ENCODE assay signal across 10 mouse cellular contexts in the genomic region with DNA sequence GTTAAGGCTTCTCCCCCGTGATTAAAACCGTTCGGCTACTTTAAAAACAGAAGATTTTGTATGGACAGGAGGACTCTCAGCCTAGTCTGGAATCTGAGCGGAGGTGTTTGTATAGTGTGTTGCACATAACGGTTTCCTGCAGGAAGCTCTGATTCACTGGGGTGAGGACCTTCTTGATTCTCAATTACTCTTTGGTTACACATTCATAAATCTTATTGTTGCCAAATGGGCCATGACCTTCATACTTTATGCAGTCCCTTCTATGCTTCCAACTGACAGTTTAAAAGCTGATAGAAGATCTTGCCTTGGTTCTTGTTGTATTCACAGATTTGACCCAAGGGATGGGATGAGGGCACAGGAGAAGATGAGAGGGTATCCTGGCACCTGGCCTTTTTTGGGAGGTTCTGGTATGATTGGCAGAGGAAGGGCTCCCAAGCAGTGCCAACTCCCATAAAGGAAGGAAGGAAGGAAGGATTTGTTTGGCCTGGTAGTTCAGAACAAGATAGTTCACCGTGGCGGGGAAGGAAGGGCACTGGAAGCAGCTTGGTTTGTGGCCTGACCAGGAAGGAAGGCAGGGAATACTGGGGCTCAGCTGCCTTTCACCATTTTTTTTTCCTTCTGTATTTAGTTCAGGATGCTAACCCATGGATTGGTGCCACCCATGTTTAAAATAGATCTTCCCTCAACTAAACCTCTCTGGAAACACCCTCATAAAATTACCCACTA.
DNase-seq lines count a peak whose midpoint lies in the region; ATAC-seq and TF ChIP-seq lines count a peak whose summit lies in the region.
"Had no signal": no experiment of that assay in that cellular context is flagged by ENCODE, and none has a peak within 500 bp of the region (broad histone marks: within the 10 kb centered on the region; RNA-seq: fewer than 3 reads in every experiment).

No protein-coding gene starts in this region.

- H3ac ChIP-seq in myocyte (ENCODE audit: control insufficient read depth, insufficient read length): no peak overlapping the region

- no peaks in the 10 kb centered on the region for H3K36me3 ChIP-seq in hindbrain, embryonic 15.5 days
- no peaks in the 10 kb centered on the region for H3K36me3 ChIP-seq in hindbrain, embryonic 16.5 days (ENCODE audit: control insufficient read depth, insufficient read depth, low read length)
- H3K36me3 ChIP-seq in kidney, embryonic 16.5 days (ENCODE audit: insufficient read depth, low read length): peaks cover 10% of the 10 kb centered on the region
- H3K36me3 ChIP-seq in myocyte (ENCODE audit: control insufficient read depth, insufficient read depth): peaks cover 5% of the 10 kb centered on the region
- H3K36me3 ChIP-seq: midbrain, embryonic 13.5 days had no signal

- no peak overlapping the region for H3K9ac ChIP-seq in hindbrain, embryonic 15.5 days
- no peak overlapping the region for H3K9ac ChIP-seq in hindbrain, embryonic 16.5 days (ENCODE audit: low read depth, low read length)
- H3K9ac ChIP-seq in kidney, embryonic 16.5 days (replicated peaks; ENCODE audit: low read length): no peak overlapping the region
- H3K9ac ChIP-seq: liver, embryonic 14.5 days; midbrain, embryonic 13.5 days had no signal

- ATAC-seq in hindbrain, embryonic 15.5 days (ENCODE audit: low FRiP score, low read depth): no peak
- ATAC-seq in hindbrain, embryonic 16.5 days: no peak
- peak; percentile 60; the same call in 1 of the 2 replicates for ATAC-seq in kidney, embryonic 16.5 days (ENCODE audit: low FRiP score, low TSS enrichment)
- ATAC-seq: midbrain, embryonic 13.5 days had no signal

- peaks cover 46% of the 10 kb centered on the region for H3K79me2 ChIP-seq in myocyte (ENCODE audit: control insufficient read depth, insufficient read depth)

- TF ChIP-seq POLR2A in myocyte (IDR thresholded peaks at IDR 0.05; ENCODE audit: insufficient read length, low read depth): no peak

- 0 out of 2 replicates have a peak overlapping the region, but pooled peaks have one; percentile 31 for H3K27ac ChIP-seq in hindbrain, embryonic 15.5 days (replicated peaks)
- no peak overlapping the region for H3K27ac ChIP-seq in hindbrain, embryonic 16.5 days (ENCODE audit: low read depth, low read length)
- no peak overlapping the region; the same call in 1 of the 2 replicates for H3K27ac ChIP-seq in kidney, embryonic 16.5 days (ENCODE audit: low read length)
- H3K27ac ChIP-seq: liver, embryonic 14.5 days had no signal

- H3K4me2 ChIP-seq in hindbrain, embryonic 15.5 days: no peak overlapping the region
- no peak overlapping the region for H3K4me2 ChIP-seq in hindbrain, embryonic 16.5 days (ENCODE audit: low read length)
- H3K4me2 ChIP-seq in kidney, embryonic 16.5 days (replicated peaks; ENCODE audit: low read depth, low read length): no peak overlapping the region
- H3K4me2 ChIP-seq in myocyte (ENCODE audit: low read depth): peak overlapping the region; percentile 14
- H3K4me2 ChIP-seq: midbrain, embryonic 13.5 days had no signal

- no peak overlapping the region for H3K4me3 ChIP-seq in hindbrain, embryonic 15.5 days
- H3K4me3 ChIP-seq in hindbrain, embryonic 16.5 days (ENCODE audit: low read length): no peak overlapping the region
- no peak overlapping the region for H3K4me3 ChIP-seq in kidney, embryonic 16.5 days (ENCODE audit: low read length)
- H3K4me3 ChIP-seq in myocyte: no peak overlapping the region
- H3K4me3 ChIP-seq: midbrain, embryonic 13.5 days had no signal

- WGBS in hindbrain, embryonic 15.5 days: 73% methylated on average over 7 of the region's 7 CpGs
- 75% methylated on average over 7 of the region's 7 CpGs for WGBS in hindbrain, embryonic 16.5 days
- WGBS in kidney, embryonic 16.5 days: 27% methylated on average over 7 of the region's 7 CpGs

- DNase-seq in embryo, embryonic 11.5 days (ENCODE audit: low read depth, low spot score): peak; percentile 11
- no peak for DNase-seq in embryo, embryonic 9.5 days (ENCODE audit: extremely low spot score)
- no peak for DNase-seq in cerebellum, postnatal 25 days
- no peak for DNase-seq in right cerebral cortex, adult 18-20 months

- no peaks in the 10 kb centered on the region for H3K9me3 ChIP-seq in hindbrain, embryonic 15.5 days
- no peaks in the 10 kb centered on the region for H3K9me3 ChIP-seq in hindbrain, embryonic 16.5 days (ENCODE audit: control insufficient read depth, low read length)
- no peaks in the 10 kb centered on the region for H3K9me3 ChIP-seq in kidney, embryonic 16.5 days (ENCODE audit: low read length)
- H3K9me3 ChIP-seq: midbrain, embryonic 13.5 days had no signal

- no peaks in the 10 kb centered on the region for H3K27me3 ChIP-seq in hindbrain, embryonic 15.5 days
- H3K27me3 ChIP-seq in hindbrain, embryonic 16.5 days (replicated peaks; ENCODE audit: control insufficient read depth, insufficient read depth, low read length): no peaks in the 10 kb centered on the region
- H3K27me3 ChIP-seq in kidney, embryonic 16.5 days (ENCODE audit: insufficient read depth, low read length): no peaks in the 10 kb centered on the region
- no peaks in the 10 kb centered on the region for H3K27me3 ChIP-seq in myocyte (ENCODE audit: control insufficient read depth, insufficient read depth, insufficient read length)
- H3K27me3 ChIP-seq: midbrain, embryonic 13.5 days had no signal

- H3K4me1 ChIP-seq in hindbrain, embryonic 15.5 days (replicated peaks): peaks cover 31% of the 10 kb centered on the region
- H3K4me1 ChIP-seq in hindbrain, embryonic 16.5 days (ENCODE audit: control insufficient read depth, insufficient read depth, low read depth, low read length): peaks cover 9% of the 10 kb centered on the region
- H3K4me1 ChIP-seq in kidney, embryonic 16.5 days (ENCODE audit: insufficient read depth, low read length): peaks cover 22% of the 10 kb centered on the region

TF ChIP-seq in myocyte, 11 proteins besides CTCF, POLR2A, EP300 and RAD21:
- TF ChIP-seq POLR2AphosphoS2 (IDR thresholded peaks at IDR 0.05; ENCODE audit: insufficient read length, low read depth) (no peak), CEBPB (IDR thresholded peaks at IDR 0.05; ENCODE audit: insufficient read depth, poor library complexity, severe bottlenecking) (no peak), TCF12 (IDR thresholded peaks at IDR 0.05; ENCODE audit: insufficient read depth, poor library complexity, severe bottlenecking) (no peak), SRF (IDR thresholded peaks at IDR 0.05; ENCODE audit: control insufficient read depth, insufficient read length, low read depth) (no peak), MYOG (IDR thresholded peaks at IDR 0.05; ENCODE audit: control insufficient read depth in 1 of 3, insufficient read depth in 1 of 3, insufficient read length in 2 of 3, low read depth in 2 of 3) (no peak), MAX (IDR thresholded peaks at IDR 0.05; ENCODE audit: low read depth) (no peak), E2F4 (IDR thresholded peaks at IDR 0.05; ENCODE audit: insufficient read depth) (no peak), REST (IDR thresholded peaks at IDR 0.05; ENCODE audit: insufficient read depth, insufficient read length) (no peak), MYOD1 (IDR thresholded peaks at IDR 0.05; ENCODE audit: control insufficient read depth in 1 of 3, insufficient read length in 2 of 3, low read depth in 2 of 3) (no peak), USF1 (IDR thresholded peaks at IDR 0.05; ENCODE audit: low read depth) (no peak), TCF3 (IDR thresholded peaks at IDR 0.05; ENCODE audit: insufficient read length, low read depth) (no peak)
TF ChIP-seq in myocyte: peak in this region for 0.
